Mouse (Mus musculus): ENCODE data around the gene Ngly1.

DNA sequence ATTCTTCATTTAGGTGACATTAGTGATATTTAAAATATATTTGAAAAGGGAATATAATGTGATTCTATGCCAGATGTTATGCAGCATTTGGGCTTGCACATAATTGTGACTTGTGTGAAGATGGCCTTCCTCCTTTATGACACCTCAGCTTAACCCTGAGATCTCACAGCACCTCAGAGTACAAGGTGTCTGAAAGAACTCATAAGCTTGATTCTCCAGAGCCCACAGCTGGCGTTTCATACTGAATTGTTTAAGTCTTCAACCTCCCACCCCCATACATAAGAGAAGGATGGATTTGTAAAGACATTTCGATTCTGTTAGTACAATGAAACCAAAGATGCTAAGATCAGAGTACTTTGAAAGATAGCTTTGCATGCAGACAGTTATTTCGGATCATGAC is 1.0 kb downstream of the Ngly1 start:
- no peak for TF ChIP-seq CTCF (IDR thresholded peaks at IDR 0.05; ENCODE audit: borderline replicate concordance, control insufficient read depth, extremely low read depth, insufficient read depth, low read length, poor library complexity)
- no peak for TF ChIP-seq POLR2A (IDR thresholded peaks at IDR 0.05; ENCODE audit: control insufficient read depth, extremely low read depth, insufficient read depth, low read length, poor library complexity)

Data from thymus, adult 2 months (tissue).